Mouse (Mus musculus) ES-Bruce4 (cell line): ENCODE measurements at regions not wholly inside any gene's neighbourhood (a gene's known extent, or its start where the extent isn't known, plus 50 kb on each side); places are given as distances from the start of the nearest gene placed in this dataset.

Experiments used
- EP300 ChIP-seq: IDR thresholded peaks from 2 replicates; pipeline ENCODE4 v1.6.1; 2011; ENCODE audit warnings: low read depth, low read length; ENCODE audit not compliant: insufficient read depth
- POLR2A ChIP-seq: IDR thresholded peaks from one replicate; pipeline ENCODE4 v1.8.1; 2011; ENCODE audit warnings: low read length; ENCODE audit not compliant: insufficient read depth

- TF ChIP-seq POLR2A (no peak), EP300 (no peak)
Measured at GRCm38 (mm10) chr8:96128329-96128728, 240.0 kb upstream of the Got2 start.
